In genomic region chr6:142994821-142995220, GRCm38 (mm10) we compare ENCODE assay signal across 20 mouse cellular contexts. TPM values are rescaled to one million over a fixed set of nuclear protein-coding genes. Genes with fewer than 3 reads are reported as not detected.
DNase-seq lines count a peak whose midpoint lies in the region; ATAC-seq and TF ChIP-seq lines count a peak whose summit lies in the region.
"Had no signal": no experiment of that assay in that cellular context is flagged by ENCODE, and none has a peak within 500 bp of the region (broad histone marks: within the 10 kb centered on the region; RNA-seq: fewer than 3 reads in every experiment).

No protein-coding gene starts in this region.

- no peaks in the 10 kb centered on the region for H3K27me3 ChIP-seq in forebrain, embryonic 11.5 days (ENCODE audit: control insufficient read depth, insufficient read depth, low read length)
- H3K27me3 ChIP-seq in forebrain, embryonic 10.5 days (ENCODE audit: poor library complexity, severe bottlenecking), result peaks cover 12% of the 10 kb centered on the region
- H3K27me3 ChIP-seq in intestine, embryonic 14.5 days (replicated peaks; ENCODE audit: control insufficient read depth, insufficient read depth, low read length), result no peaks in the 10 kb centered on the region
- no peaks in the 10 kb centered on the region for H3K27me3 ChIP-seq in intestine, postnatal 0 days (replicated peaks; ENCODE audit: control insufficient read depth, insufficient read depth, low read length)
- peaks cover 4% of the 10 kb centered on the region for H3K27me3 ChIP-seq in forebrain, embryonic 14.5 days (replicated peaks; ENCODE audit: control insufficient read depth, insufficient read depth, low read length)
- H3K27me3 ChIP-seq: heart, embryonic 15.5 days; kidney, embryonic 15.5 days; limb, embryonic 12.5 days; liver, embryonic 12.5 days; midbrain, embryonic 13.5 days had no signal

- no peak overlapping the region for H3K4me3 ChIP-seq in forebrain, embryonic 11.5 days (ENCODE audit: low read depth, low read length)
- no peak overlapping the region for H3K4me3 ChIP-seq in forebrain, embryonic 10.5 days
- no peak overlapping the region for H3K4me3 ChIP-seq in intestine, embryonic 14.5 days (ENCODE audit: low read depth, low read length)
- H3K4me3 ChIP-seq in intestine, postnatal 0 days (ENCODE audit: low read depth, low read length), result no peak overlapping the region
- no peak overlapping the region for H3K4me3 ChIP-seq in forebrain, embryonic 14.5 days (ENCODE audit: low read depth, low read length)
- H3K4me3 ChIP-seq: heart, embryonic 15.5 days; kidney, embryonic 15.5 days; limb, embryonic 12.5 days; liver, embryonic 12.5 days; midbrain, embryonic 13.5 days had no signal

- H3K4me1 ChIP-seq in forebrain, embryonic 11.5 days (replicated peaks; ENCODE audit: control insufficient read depth, insufficient read depth, low read length), result no peaks in the 10 kb centered on the region; the same call in 1 of the 2 replicates
- peaks cover 30% of the 10 kb centered on the region for H3K4me1 ChIP-seq in forebrain, embryonic 10.5 days
- H3K4me1 ChIP-seq in intestine, embryonic 14.5 days (replicated peaks; ENCODE audit: control insufficient read depth, insufficient read depth, low read length), result peaks cover 17% of the 10 kb centered on the region
- H3K4me1 ChIP-seq in intestine, postnatal 0 days (replicated peaks; ENCODE audit: control insufficient read depth, insufficient read depth, low read length), result no peaks in the 10 kb centered on the region
- peaks cover 2% of the 10 kb centered on the region; the same call in 1 of the 2 replicates for H3K4me1 ChIP-seq in forebrain, embryonic 14.5 days (ENCODE audit: control insufficient read depth, insufficient read depth, low read length)

- DNase-seq in forebrain, embryonic 11.5 days (ENCODE audit: low spot score), result peak; percentile 19
- no peak for DNase-seq in forebrain, embryonic 10.5 days (ENCODE audit: extremely low spot score, low spot score)
- no peak for DNase-seq in intestine, embryonic 14.5 days (ENCODE audit: low spot score)
- peak; percentile 79 for DNase-seq in forebrain, embryonic 14.5 days (ENCODE audit: low spot score)
- DNase-seq in retina, postnatal 1 day, result peak; percentile 76
- DNase-seq: cerebellum, adult 11 months; cerebellum, postnatal 14 days; gastrocnemius, postnatal 36 days; kidney, adult 11 months; kidney, postnatal 36 days; thymus, postnatal 25 days had no signal

- no peak for TF ChIP-seq CTCF in intestine, postnatal 0 days (IDR thresholded peaks at IDR 0.05; ENCODE audit: low read depth)

- H3K4me2 ChIP-seq in forebrain, embryonic 11.5 days (ENCODE audit: low read depth, low read length, severe bottlenecking), result no peak overlapping the region
- H3K4me2 ChIP-seq in intestine, embryonic 14.5 days (ENCODE audit: low read length), result no peak overlapping the region
- no peak overlapping the region for H3K4me2 ChIP-seq in intestine, postnatal 0 days (replicated peaks; ENCODE audit: low read depth)
- H3K4me2 ChIP-seq in forebrain, embryonic 14.5 days (ENCODE audit: low read length), result no peak overlapping the region
- H3K4me2 ChIP-seq: limb, embryonic 12.5 days; liver, embryonic 12.5 days; midbrain, embryonic 13.5 days had no signal

- H3K9me3 ChIP-seq in forebrain, embryonic 11.5 days (ENCODE audit: control insufficient read depth, low read length), result no peaks in the 10 kb centered on the region
- H3K9me3 ChIP-seq in forebrain, embryonic 10.5 days, result no peaks in the 10 kb centered on the region
- no peaks in the 10 kb centered on the region for H3K9me3 ChIP-seq in intestine, embryonic 14.5 days (ENCODE audit: control insufficient read depth, low read length)
- no peaks in the 10 kb centered on the region for H3K9me3 ChIP-seq in intestine, postnatal 0 days (ENCODE audit: control insufficient read depth)
- no peaks in the 10 kb centered on the region for H3K9me3 ChIP-seq in forebrain, embryonic 14.5 days (replicated peaks; ENCODE audit: control insufficient read depth, low read length)
- H3K9me3 ChIP-seq: heart, embryonic 15.5 days; kidney, embryonic 15.5 days; limb, embryonic 12.5 days; liver, embryonic 12.5 days; midbrain, embryonic 13.5 days had no signal

- WGBS in forebrain, embryonic 11.5 days, result 52% methylated on average over 7 of the region's 7 CpGs
- WGBS in forebrain, embryonic 10.5 days, result 62% methylated on average over 7 of the region's 7 CpGs
- WGBS in intestine, embryonic 14.5 days, result 23% methylated on average over 7 of the region's 7 CpGs
- WGBS in intestine, postnatal 0 days, result 37% methylated on average over 7 of the region's 7 CpGs
- WGBS in forebrain, embryonic 14.5 days, result 17% methylated on average over 7 of the region's 7 CpGs

- H3K9ac ChIP-seq in forebrain, embryonic 11.5 days (ENCODE audit: low read length), result no peak overlapping the region
- H3K9ac ChIP-seq in intestine, embryonic 14.5 days (ENCODE audit: low read length), result no peak overlapping the region
- no peak overlapping the region for H3K9ac ChIP-seq in intestine, postnatal 0 days (ENCODE audit: low read depth, low read length)
- H3K9ac ChIP-seq in forebrain, embryonic 14.5 days (ENCODE audit: low read length), result no peak overlapping the region
- H3K9ac ChIP-seq: heart, embryonic 15.5 days; kidney, embryonic 15.5 days; limb, embryonic 12.5 days; liver, embryonic 12.5 days; midbrain, embryonic 13.5 days had no signal

- no peaks in the 10 kb centered on the region for H3K36me3 ChIP-seq in forebrain, embryonic 11.5 days (ENCODE audit: control insufficient read depth, insufficient read depth, low read length)
- H3K36me3 ChIP-seq in forebrain, embryonic 10.5 days (replicated peaks), result no peaks in the 10 kb centered on the region
- H3K36me3 ChIP-seq in intestine, embryonic 14.5 days (ENCODE audit: control insufficient read depth, insufficient read depth, low read length), result no peaks in the 10 kb centered on the region
- no peaks in the 10 kb centered on the region for H3K36me3 ChIP-seq in intestine, postnatal 0 days (ENCODE audit: control insufficient read depth, insufficient read depth)
- H3K36me3 ChIP-seq in forebrain, embryonic 14.5 days (ENCODE audit: control insufficient read depth, insufficient read depth, low read length), result no peaks in the 10 kb centered on the region
- H3K36me3 ChIP-seq: heart, embryonic 15.5 days; kidney, embryonic 15.5 days; limb, embryonic 12.5 days; liver, embryonic 12.5 days; midbrain, embryonic 13.5 days had no signal

- H3K27ac ChIP-seq in forebrain, embryonic 11.5 days (ENCODE audit: low read depth, low read length), result no peak overlapping the region
- no peak overlapping the region for H3K27ac ChIP-seq in forebrain, embryonic 10.5 days
- H3K27ac ChIP-seq in intestine, embryonic 14.5 days (ENCODE audit: low read depth), result peak overlapping the region; percentile 40
- no peak overlapping the region for H3K27ac ChIP-seq in intestine, postnatal 0 days (ENCODE audit: low read depth, low read length)
- H3K27ac ChIP-seq in forebrain, embryonic 14.5 days (ENCODE audit: low read depth, low read length), result no peak overlapping the region
- H3K27ac ChIP-seq: limb, embryonic 12.5 days; liver, embryonic 12.5 days had no signal

- peak; percentile 54; the same call in 1 of the 2 replicates for ATAC-seq in forebrain, embryonic 11.5 days (replicated peaks; ENCODE audit: low FRiP score)
- no peak; the same call in 1 of the 2 replicates for ATAC-seq in intestine, embryonic 14.5 days (replicated peaks; ENCODE audit: low FRiP score, low TSS enrichment, low read depth)
- no peak for ATAC-seq in intestine, postnatal 0 days
- peak; percentile 78 for ATAC-seq in forebrain, embryonic 14.5 days
- no peak for ATAC-seq in CD4-positive, CD25-positive, alpha-beta regulatory T cell, adult 4 months
- ATAC-seq in megakaryocyte-erythroid progenitor cell, adult 5-6 weeks (replicated peaks; ENCODE audit: low FRiP score, low TSS enrichment, poor library complexity, severe bottlenecking), result no peak
- ATAC-seq: liver, embryonic 12.5 days had no signal

RNA-seq across cellular contexts. Expression of gene St8sia1, which starts 30.6 kb away (rescaled TPM):
- 2.4 and 3.1 TPM in 2 replicates for polyA plus RNA-seq in forebrain, embryonic 11.5 days (2014; fragmentation: Nextera tagmentation; extraction: Ambion mirVana)
- 2.3 and 2.6 TPM in 2 replicates for polyA plus RNA-seq in forebrain, embryonic 10.5 days (2016; fragmentation: Nextera tagmentation; extraction: Ambion mirVana)
- 1.8 and 2.3 TPM in 2 replicates for polyA plus RNA-seq in intestine, embryonic 14.5 days (2014; fragmentation: Nextera tagmentation; extraction: Ambion mirVana)
- 0.17 and 0.34 TPM in 2 replicates for polyA plus RNA-seq in intestine, postnatal 0 days (2015; fragmentation: Nextera tagmentation; extraction: Ambion mirVana)
- 4.1 and 4.7 TPM in 2 replicates for polyA plus RNA-seq in forebrain, embryonic 14.5 days (2014; fragmentation: Nextera tagmentation; extraction: Ambion mirVana)
- polyA plus RNA-seq in CD4-positive, CD25-positive, alpha-beta regulatory T cell, adult 4 months (2017; shearing (Covaris generic)), result 10 to 100 TPM; 11.2 to 12.4 TPM
- 1.1 TPM in 1 of 2 replicates, not detected in the other for total RNA-seq in megakaryocyte-erythroid progenitor cell, adult 5-6 weeks (2014; fragmentation: Nextera tagmentation)
- not detected in 2 replicates for total RNA-seq in megakaryocyte-erythroid progenitor cell, adult 5-6 weeks (2017)
- total RNA-seq: monocyte, adult 5-6 weeks had no signal

Comparison
In these comparisons a context has a peak if more than half of its experiments do, and no peak if none do; other contexts are left out.
1. DNase-seq: peak in forebrain, embryonic 11.5 days (single experiment), forebrain, embryonic 14.5 days (single experiment) and retina, postnatal 1 day (single experiment); none in forebrain, embryonic 10.5 days (single experiment) and intestine, embryonic 14.5 days (single experiment).
2. ATAC-seq: peak in forebrain, embryonic 11.5 days (single experiment) and forebrain, embryonic 14.5 days (single experiment); none in intestine, embryonic 14.5 days (single experiment), intestine, postnatal 0 days (single experiment), CD4-positive, CD25-positive, alpha-beta regulatory T cell, adult 4 months (single experiment) and megakaryocyte-erythroid progenitor cell, adult 5-6 weeks (single experiment).